Mouse (Mus musculus): Measurements from ENCODE around the gene Prkag2. TPM values are rescaled to one million over a fixed set of nuclear protein-coding genes. Genes with fewer than 3 reads are reported as not detected.

Gene Prkag2
- polyA plus RNA-seq, 1 experiment, result 27.7 TPM

- Histone ChIP-seq H3K4me3 (ENCODE audit: insufficient read depth, low read length) (no peak overlapping the region), H3K4me1 (ENCODE audit: control insufficient read depth, insufficient read depth, low read length) (peaks cover 13% of the 10 kb centered on the region), H3K27ac (ENCODE audit: insufficient read depth, low read depth, low read length) (no peak overlapping the region)
- TF ChIP-seq CTCF (IDR thresholded peaks at IDR 0.05; ENCODE audit: low read depth, low read length) (no peak), POLR2A (IDR thresholded peaks at IDR 0.05; ENCODE audit: borderline replicate concordance, low read depth, low read length) (no peak)
Measured at GRCm38 (mm10) chr5:25110314-25110713, 9.9 kb upstream of the Prkag2 start.

GRCm38 (mm10) chr5:25105748-25106147 is 5.3 kb upstream of the Prkag2 start:
- Histone ChIP-seq H3K27ac (ENCODE audit: insufficient read depth, low read depth, low read length) (peak overlapping the region; percentile 27; the same call in 1 of the 2 replicates), H3K4me1 (ENCODE audit: control insufficient read depth, insufficient read depth, low read length) (peaks cover 27% of the 10 kb centered on the region), H3K4me3 (ENCODE audit: insufficient read depth, low read length) (no peak overlapping the region)
- no peak for TF ChIP-seq POLR2A (IDR thresholded peaks at IDR 0.05; ENCODE audit: borderline replicate concordance, low read depth, low read length)
- TF ChIP-seq CTCF (IDR thresholded peaks at IDR 0.05; ENCODE audit: low read depth, low read length), result no peak

- Histone ChIP-seq H3K27ac (ENCODE audit: insufficient read depth, low read depth, low read length) (peak overlapping the region; percentile 93), H3K4me3 (ENCODE audit: insufficient read depth, low read length) (peak overlapping the region; percentile 88), H3K4me1 (ENCODE audit: control insufficient read depth, insufficient read depth, low read length) (peaks cover 46% of the 10 kb centered on the region)
- TF ChIP-seq CTCF (IDR thresholded peaks at IDR 0.05; ENCODE audit: low read depth, low read length) (no peak), POLR2A (IDR thresholded peaks at IDR 0.05; ENCODE audit: borderline replicate concordance, low read depth, low read length) (no peak)
Measured at GRCm38 (mm10) chr5:25101126-25101523, 683 bp upstream of the Prkag2 start.

GRCm38 (mm10) chr5:25100157-25100515 is 306 bp downstream of the Prkag2 start:
- peak overlapping the region; percentile 93 for H3K27ac ChIP-seq (ENCODE audit: insufficient read depth, low read depth, low read length)
- no peak for TF ChIP-seq POLR2A (IDR thresholded peaks at IDR 0.05; ENCODE audit: borderline replicate concordance, low read depth, low read length)
- TF ChIP-seq CTCF (IDR thresholded peaks at IDR 0.05; ENCODE audit: low read depth, low read length), result no peak; the same call in 1 of the 2 replicates
- peak overlapping the region; percentile 88 for H3K4me3 ChIP-seq (ENCODE audit: insufficient read depth, low read length)
- peaks cover 41% of the 10 kb centered on the region for H3K4me1 ChIP-seq (ENCODE audit: control insufficient read depth, insufficient read depth, low read length)

GRCm38 (mm10) chr5:25099367-25100156 is 880 bp downstream of the Prkag2 start:
- no peak for TF ChIP-seq POLR2A (IDR thresholded peaks at IDR 0.05; ENCODE audit: borderline replicate concordance, low read depth, low read length)
- no peak for TF ChIP-seq CTCF (IDR thresholded peaks at IDR 0.05; ENCODE audit: low read depth, low read length)
- peaks cover 40% of the 10 kb centered on the region for H3K4me1 ChIP-seq (ENCODE audit: control insufficient read depth, insufficient read depth, low read length)
- peak overlapping the region; percentile 88 for H3K4me3 ChIP-seq (ENCODE audit: insufficient read depth, low read length)
- H3K27ac ChIP-seq (ENCODE audit: insufficient read depth, low read depth, low read length), result peak overlapping the region; percentile 93

- no peak overlapping the region for H3K27ac ChIP-seq (ENCODE audit: insufficient read depth, low read depth, low read length)
- TF ChIP-seq CTCF (IDR thresholded peaks at IDR 0.05; ENCODE audit: low read depth, low read length), result no peak
- TF ChIP-seq POLR2A (IDR thresholded peaks at IDR 0.05; ENCODE audit: borderline replicate concordance, low read depth, low read length), result no peak
- no peak overlapping the region for H3K4me3 ChIP-seq (ENCODE audit: insufficient read depth, low read length)
- H3K4me1 ChIP-seq (ENCODE audit: control insufficient read depth, insufficient read depth, low read length), result peaks cover 47% of the 10 kb centered on the region
Measured at GRCm38 (mm10) chr5:25097891-25098290, 2.6 kb downstream of the Prkag2 start.

- H3K4me3 ChIP-seq (ENCODE audit: insufficient read depth, low read length), result no peak overlapping the region
- H3K4me1 ChIP-seq (ENCODE audit: control insufficient read depth, insufficient read depth, low read length), result peaks cover 49% of the 10 kb centered on the region
- TF ChIP-seq POLR2A (IDR thresholded peaks at IDR 0.05; ENCODE audit: borderline replicate concordance, low read depth, low read length) (no peak), CTCF (IDR thresholded peaks at IDR 0.05; ENCODE audit: low read depth, low read length) (no peak)
- no peak overlapping the region for H3K27ac ChIP-seq (ENCODE audit: insufficient read depth, low read depth, low read length)
Measured at GRCm38 (mm10) chr5:25096431-25096830, 4.0 kb downstream of the Prkag2 start.

- no peak for TF ChIP-seq CTCF (IDR thresholded peaks at IDR 0.05; ENCODE audit: low read depth, low read length)
- no peak for TF ChIP-seq POLR2A (IDR thresholded peaks at IDR 0.05; ENCODE audit: borderline replicate concordance, low read depth, low read length)
- Histone ChIP-seq H3K4me3 (ENCODE audit: insufficient read depth, low read length) (no peak overlapping the region), H3K4me1 (ENCODE audit: control insufficient read depth, insufficient read depth, low read length) (peaks cover 73% of the 10 kb centered on the region), H3K27ac (ENCODE audit: insufficient read depth, low read depth, low read length) (no peak overlapping the region)
Measured at GRCm38 (mm10) chr5:25092630-25093245, 7.7 kb downstream of the Prkag2 start.

- TF ChIP-seq CTCF (IDR thresholded peaks at IDR 0.05; ENCODE audit: low read depth, low read length) (no peak), POLR2A (IDR thresholded peaks at IDR 0.05; ENCODE audit: borderline replicate concordance, low read depth, low read length) (no peak)
- H3K4me1 ChIP-seq (ENCODE audit: control insufficient read depth, insufficient read depth, low read length), result peaks cover 85% of the 10 kb centered on the region
- no peak overlapping the region for H3K27ac ChIP-seq (ENCODE audit: insufficient read depth, low read depth, low read length)
- H3K4me3 ChIP-seq (ENCODE audit: insufficient read depth, low read length), result no peak overlapping the region
Measured at GRCm38 (mm10) chr5:25089258-25089972, 11.0 kb downstream of the Prkag2 start.
